25 mouse cellular contexts compared by ENCODE assay signal in genomic region chr5:24409466-24409865, GRCm38 (mm10). TPM values are rescaled to one million over a fixed set of nuclear protein-coding genes. Genes with fewer than 3 reads are reported as not detected.
"Had no signal": no experiment of that assay in that cellular context is flagged by ENCODE, and none has a peak within 500 bp of the region (broad histone marks: within the 10 kb centered on the region; RNA-seq: fewer than 3 reads in every experiment).

No protein-coding gene starts in this region.

- H3K27ac ChIP-seq: heart, embryonic 10.5 days; hindbrain, embryonic 13.5 days; hindbrain, embryonic 15.5 days; hindbrain, postnatal 0 days; kidney, embryonic 15.5 days; kidney, postnatal 0 days; limb, embryonic 13.5 days; limb, embryonic 15.5 days had no signal

- H3K36me3 ChIP-seq: hindbrain, embryonic 15.5 days had no signal

- H3K4me3 ChIP-seq: heart, embryonic 10.5 days; heart, embryonic 12.5 days; hindbrain, embryonic 13.5 days; hindbrain, embryonic 15.5 days; kidney, embryonic 15.5 days; limb, embryonic 13.5 days; limb, embryonic 15.5 days had no signal

- DNase-seq: gastrocnemius, postnatal 14 days; gastrocnemius, postnatal 36 days; heart, adult 18-20 months; heart, postnatal 14 days; heart, postnatal 36 days; kidney, adult 11 months; kidney, adult 2 months; kidney, adult 9 months; kidney, postnatal 14 days; kidney, postnatal 36 days; left cerebral cortex, postnatal 4 days had no signal

- H3K27me3 ChIP-seq: hindbrain, embryonic 13.5 days; hindbrain, embryonic 15.5 days; kidney, embryonic 15.5 days; limb, embryonic 13.5 days; limb, embryonic 15.5 days had no signal

- H3K4me2 ChIP-seq: heart, embryonic 12.5 days; hindbrain, embryonic 13.5 days; hindbrain, embryonic 15.5 days; kidney, embryonic 15.5 days; limb, embryonic 13.5 days; limb, embryonic 15.5 days had no signal

RNA-seq across cellular contexts. Expression of gene Asic3, which starts 3.7 kb away (rescaled TPM):
- total RNA-seq: heart, adult 18-20 months; heart, postnatal 36 days; hematopoietic stem cell, adult 5-6 weeks; layer of hippocampus, postnatal 10 days; left cerebral cortex, postnatal 4 days; liver, adult 2 months had no signal
- polyA plus RNA-seq: heart, embryonic 14.5 days; intestine, embryonic 14.5 days had no signal

RNA-seq across cellular contexts. Expression of gene Atg9b, which starts 17.5 kb away (rescaled TPM):
- total RNA-seq: gastrocnemius, postnatal 36 days had no signal
